Mouse (Mus musculus): ENCODE results near the gene Olfr583.

Gene Olfr583

GRCm38 (mm10) chr7:103051000-103051399 lies at the start of gene Olfr583:
Gene Olfr583, plus strand, starts transcription at chr7:103051300.
- no peak for DNase-seq (ENCODE audit: low read depth, low spot score)

- no peak for DNase-seq (ENCODE audit: low read depth, low spot score)
Measured at GRCm38 (mm10) chr7:103037724-103038123, 13.4 kb upstream of the Olfr583 start, which contains the start of gene Olfr582. Gene Olfr582, plus strand, starts transcription at chr7:103038024.

GRCm38 (mm10) chr7:103081585-103081984 lies 30.5 kb downstream of the Olfr583 start, which contains the start of gene Olfr584:
Gene Olfr584, plus strand, starts transcription at chr7:103081885.
- DNase-seq (ENCODE audit: low read depth, low spot score), result no peak

- no peak for DNase-seq (ENCODE audit: low read depth, low spot score)
Measured at GRCm38 (mm10) chr7:103097420-103097819, 46.3 kb downstream of the Olfr583 start, which contains the start of gene Olfr585. Gene Olfr585, plus strand, starts transcription at chr7:103097720.

Measured in brain, adult 2 months (tissue).